Mouse (Mus musculus) heart, embryonic 11.5 days (tissue): ENCODE data around the gene Morn1. TPM values are rescaled to one million over a fixed set of nuclear protein-coding genes. Genes with fewer than 3 reads are reported as not detected.

Experiments
- ATAC-seq: fragments of 200-750 bp; cut with Nextera tagmentation; replicated peaks from 2 replicates; pipeline ENCODE4 v1.8.0; 2017; ENCODE audit warnings: moderate library complexity; ENCODE audit not compliant: insufficient number of reproducible peaks, low FRiP score, low TSS enrichment
- H3K27ac ChIP-seq: fragments of 300-500 bp; sonication (generic); 2 replicates; pipeline ENCODE4 v1.5.1; 2014; ENCODE audit warnings: mild to moderate bottlenecking, low read depth, low read length
- H3K27me3 ChIP-seq: fragments of 300-500 bp; sonication (generic); 2 replicates; pipeline ENCODE4 v1.6.1; 2014; ENCODE audit warnings: mild to moderate bottlenecking, low read length, mixed read lengths; ENCODE audit not compliant: control insufficient read depth, insufficient read depth
- H3K36me3 ChIP-seq: fragments of 300-500 bp; sonication (generic); 2 replicates; pipeline ENCODE4 v1.6.1; 2014; ENCODE audit warnings: mild to moderate bottlenecking, low read length, moderate library complexity, mixed read lengths; ENCODE audit not compliant: control insufficient read depth, insufficient read depth
- H3K4me1 ChIP-seq: fragments of 300-500 bp; sonication (generic); 2 replicates; pipeline ENCODE4 v1.6.1; 2014; ENCODE audit warnings: low read length; ENCODE audit not compliant: control insufficient read depth, insufficient read depth
- H3K4me2 ChIP-seq: fragments of 300-500 bp; sonication (generic); 2 replicates; pipeline ENCODE4 v1.6.1; 2014; ENCODE audit warnings: mild to moderate bottlenecking, moderate library complexity
- H3K4me3 ChIP-seq: fragments of 300-500 bp; sonication (generic); 2 replicates; pipeline ENCODE4 v1.5.1; 2014; ENCODE audit warnings: low read depth, low read length
- H3K9ac ChIP-seq: fragments of 300-500 bp; sonication (generic); 2 replicates; pipeline ENCODE4 v1.6.1; 2014; ENCODE audit warnings: mild to moderate bottlenecking, low read depth, low read length, moderate library complexity
- H3K9me3 ChIP-seq: fragments of 300-500 bp; sonication (generic); replicated peaks from 2 replicates; pipeline ENCODE4 v1.6.1; 2016; ENCODE audit warnings: low read length; ENCODE audit not compliant: control insufficient read depth
- WGBS: fragments of 180-500 bp; shearing (Covaris S2); extraction: QIAGEN DNeasy Blood & Tissue Kit; methylation state at CpG from one replicate; pipeline ENCODE4 v1.1.7; 2014; ENCODE audit not compliant: insufficient replicate concordance; 5-methylcytosine and 5-hydroxymethylcytosine counted together
- polyA plus RNA-seq: library from polyadenylated mRNA; unstranded; fragments of >200 nt; fragmentation: Nextera tagmentation; extraction: Ambion mirVana; gene quantifications from 2 replicates; pipeline ENCODE4 v1.2.1, GENCODE M21; 2014

Gene Morn1
- polyA plus RNA-seq, 1 experiment from 2014 or later: 2.9 TPM

DNA sequence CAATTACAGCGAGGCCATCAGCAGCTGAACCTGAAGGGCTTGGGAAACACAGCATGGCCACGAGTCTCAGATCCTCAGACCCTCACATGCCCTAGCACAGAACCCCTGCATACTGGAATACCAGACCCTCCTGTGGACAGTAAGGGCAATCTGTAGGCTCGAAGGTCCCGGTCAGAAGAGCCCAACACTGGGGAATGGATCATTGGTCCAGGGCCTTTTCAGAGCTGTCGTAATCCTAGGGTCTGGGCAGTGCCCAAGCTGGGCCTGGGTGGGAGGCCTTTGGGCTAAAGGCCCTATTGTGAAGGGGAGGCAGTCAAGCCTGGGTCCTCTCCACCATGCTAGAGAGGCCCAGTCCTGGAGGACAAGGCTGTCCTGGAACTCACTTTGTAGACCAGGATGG, 56.5 kb downstream of the Morn1 start:
- Histone ChIP-seq H3K4me2 (no peak overlapping the region), H3K4me1 (peaks cover 26% of the 10 kb centered on the region), H3K27me3 (no peaks in the 10 kb centered on the region), H3K27ac (no peak overlapping the region), H3K9ac (no peak overlapping the region), H3K36me3 (no peaks in the 10 kb centered on the region), H3K9me3 (no peaks in the 10 kb centered on the region), H3K4me3 (no peak overlapping the region)
- ATAC-seq: no peak
- 89% methylated on average over 5 of the region's 5 CpGs for WGBS

DNA sequence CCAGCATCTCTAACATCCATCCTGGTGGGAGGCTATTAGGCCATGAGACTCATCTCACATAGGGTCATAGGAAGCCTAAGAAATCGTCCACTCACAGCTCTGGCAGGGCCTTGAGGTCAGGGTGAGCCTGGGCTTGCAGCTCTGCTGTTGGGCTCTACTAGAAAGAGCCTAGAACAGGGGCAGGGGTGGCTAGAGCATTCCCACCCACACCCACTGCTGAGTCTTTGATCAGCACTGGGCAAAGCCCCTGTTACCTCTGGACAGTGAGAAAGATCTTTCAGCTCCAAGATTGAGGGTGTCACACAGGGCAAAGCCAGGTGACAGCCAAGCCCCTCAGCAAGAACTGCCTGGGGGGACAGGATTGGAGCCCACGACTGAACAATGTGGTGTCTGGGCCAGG, 57.0 kb downstream of the Morn1 start:
- peak overlapping the region; percentile 56 for H3K9ac ChIP-seq
- ATAC-seq: no peak
- H3K4me2 ChIP-seq: no peak overlapping the region
- peaks cover 26% of the 10 kb centered on the region for H3K4me1 ChIP-seq
- WGBS: 65% methylated on average over 2 of the region's 2 CpGs
- no peak overlapping the region for H3K4me3 ChIP-seq
- H3K36me3 ChIP-seq: no peaks in the 10 kb centered on the region
- no peaks in the 10 kb centered on the region for H3K9me3 ChIP-seq
- H3K27ac ChIP-seq: peak overlapping the region; percentile 76
- H3K27me3 ChIP-seq: no peaks in the 10 kb centered on the region

- Histone ChIP-seq H3K4me1 (peaks cover 26% of the 10 kb centered on the region), H3K27ac (peak overlapping the region; percentile 76), H3K4me2 (peak overlapping the region; percentile 22; the same call in 1 of the 2 replicates), H3K9me3 (no peaks in the 10 kb centered on the region), H3K9ac (peak overlapping the region; percentile 56), H3K4me3 (no peak overlapping the region), H3K27me3 (no peaks in the 10 kb centered on the region), H3K36me3 (no peaks in the 10 kb centered on the region)
- ATAC-seq: 0 out of 2 replicates have a peak, but pooled peaks have one; percentile 18
- 42% methylated on average over 12 of the region's 12 CpGs for WGBS
Measured at GRCm38 (mm10) chr4:155143871-155144502, 57.6 kb downstream of the Morn1 start.

DNA sequence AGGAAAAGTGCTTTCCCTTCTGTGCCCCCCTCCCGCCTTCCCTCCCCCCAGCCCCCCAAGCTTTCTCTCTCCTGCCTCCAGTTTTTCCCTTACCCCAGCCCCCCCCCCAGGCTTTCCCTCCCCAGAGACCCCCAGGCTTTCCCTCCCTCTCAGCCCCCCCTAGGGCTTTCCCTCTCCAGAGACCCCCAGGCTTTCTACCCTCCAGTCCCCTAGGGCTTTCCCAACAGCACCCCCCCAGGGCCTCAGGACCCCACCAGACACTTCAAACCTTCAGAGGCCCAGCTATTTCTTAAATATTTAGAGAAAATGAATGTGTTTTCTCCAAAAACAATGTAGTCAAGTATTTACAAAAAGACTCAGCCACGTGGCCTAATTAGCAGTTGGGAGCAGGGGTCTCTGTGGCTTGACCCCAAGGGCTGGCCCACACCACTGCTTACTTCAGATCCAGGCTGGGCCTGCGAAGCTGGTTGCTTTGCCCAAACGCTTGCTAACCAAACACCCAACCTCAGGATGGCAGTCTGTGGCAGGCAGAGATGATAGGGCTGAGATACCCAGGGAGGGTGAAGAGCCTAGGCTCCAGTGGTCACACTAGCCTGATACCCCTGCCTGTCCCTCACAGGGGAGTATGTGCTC, 58.3 kb downstream of the Morn1 start:
- WGBS: 60% methylated on average over 4 of the region's 4 CpGs
- Histone ChIP-seq H3K4me1 (peaks cover 26% of the 10 kb centered on the region), H3K4me2 (no peak overlapping the region; the same call in 1 of the 2 replicates), H3K36me3 (no peaks in the 10 kb centered on the region), H3K9me3 (no peaks in the 10 kb centered on the region), H3K9ac (no peak overlapping the region), H3K27me3 (no peaks in the 10 kb centered on the region), H3K4me3 (no peak overlapping the region), H3K27ac (peak overlapping the region; percentile 76)
- no peak for ATAC-seq

- Histone ChIP-seq H3K4me1 (peaks cover 28% of the 10 kb centered on the region), H3K4me2 (no peak overlapping the region), H3K27ac (no peak overlapping the region), H3K9ac (no peak overlapping the region), H3K4me3 (no peak overlapping the region), H3K36me3 (no peaks in the 10 kb centered on the region), H3K27me3 (no peaks in the 10 kb centered on the region), H3K9me3 (no peaks in the 10 kb centered on the region)
- 66% methylated on average over 14 of the region's 14 CpGs for WGBS
- ATAC-seq: no peak
Measured at GRCm38 (mm10) chr4:155146107-155146823, 59.9 kb downstream of the Morn1 start.

DNA sequence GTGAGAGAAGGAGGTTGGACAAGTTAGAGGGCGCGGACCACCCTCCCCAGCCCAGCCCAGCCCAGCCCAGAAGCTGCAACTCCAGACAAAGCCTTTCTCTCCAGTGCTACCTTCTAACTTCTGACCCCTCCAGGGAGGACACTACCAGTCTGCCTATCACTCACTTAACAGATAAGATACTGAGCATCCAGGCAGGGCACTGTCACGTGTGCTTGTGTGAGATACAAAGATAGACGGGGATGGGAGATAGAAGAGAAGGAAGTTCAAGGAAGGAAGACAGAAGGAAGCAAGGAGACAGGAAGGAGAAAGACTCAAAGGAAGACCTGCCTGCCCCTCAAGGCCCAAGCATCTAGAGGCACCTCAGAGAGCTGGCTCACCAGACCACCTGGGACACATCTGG, 62.1 kb downstream of the Morn1 start:
- WGBS: 45% methylated on average over 4 of the region's 4 CpGs
- Histone ChIP-seq H3K4me1 (peaks cover 36% of the 10 kb centered on the region), H3K9ac (no peak overlapping the region), H3K4me3 (no peak overlapping the region), H3K27ac (no peak overlapping the region), H3K36me3 (no peaks in the 10 kb centered on the region), H3K27me3 (no peaks in the 10 kb centered on the region), H3K9me3 (no peaks in the 10 kb centered on the region), H3K4me2 (no peak overlapping the region)
- ATAC-seq: no peak

DNA sequence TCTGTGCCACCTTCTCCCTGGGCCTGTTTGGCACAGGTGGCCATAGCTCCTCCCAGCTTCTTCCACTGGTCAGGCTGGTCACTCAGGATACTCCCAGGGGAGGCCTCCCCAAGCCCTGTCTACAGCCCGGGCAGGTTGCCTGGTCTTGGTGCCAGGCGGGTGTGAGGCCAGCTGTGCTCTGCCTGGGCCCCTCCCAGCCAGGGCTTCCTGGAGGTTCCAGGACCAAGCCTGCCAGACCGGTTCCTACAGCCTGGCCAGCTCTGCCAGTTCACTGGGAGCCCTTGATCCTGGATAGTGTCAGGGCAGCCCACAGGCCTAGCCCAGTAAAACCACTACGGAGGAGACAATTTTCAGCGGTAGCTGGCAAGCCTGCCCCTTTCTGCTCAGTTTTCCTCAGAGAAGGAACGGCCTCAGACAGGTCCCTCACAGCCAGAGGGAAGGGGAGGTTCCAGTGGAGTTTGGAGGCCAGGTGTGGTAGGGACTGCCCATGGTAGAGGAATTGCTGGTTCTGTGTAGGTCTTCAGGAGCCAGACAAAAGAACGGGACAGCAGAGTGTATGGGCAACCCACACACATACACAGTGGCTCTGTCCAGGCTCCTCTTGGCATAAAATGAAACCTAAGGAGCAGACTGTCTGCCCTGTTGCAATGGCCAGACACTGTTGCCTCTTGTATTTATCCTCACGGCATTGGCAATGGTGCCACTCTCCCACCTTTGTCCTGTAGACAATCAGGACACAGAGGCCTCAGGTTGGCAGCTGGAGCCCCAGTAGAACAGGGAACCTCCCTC, 62.7 kb downstream of the Morn1 start:
- Histone ChIP-seq H3K27me3 (no peaks in the 10 kb centered on the region), H3K36me3 (no peaks in the 10 kb centered on the region), H3K4me2 (no peak overlapping the region), H3K27ac (no peak overlapping the region), H3K9ac (no peak overlapping the region), H3K4me3 (no peak overlapping the region), H3K9me3 (no peaks in the 10 kb centered on the region), H3K4me1 (peaks cover 29% of the 10 kb centered on the region)
- ATAC-seq: no peak
- WGBS: 68% methylated on average over 8 of the region's 8 CpGs

DNA sequence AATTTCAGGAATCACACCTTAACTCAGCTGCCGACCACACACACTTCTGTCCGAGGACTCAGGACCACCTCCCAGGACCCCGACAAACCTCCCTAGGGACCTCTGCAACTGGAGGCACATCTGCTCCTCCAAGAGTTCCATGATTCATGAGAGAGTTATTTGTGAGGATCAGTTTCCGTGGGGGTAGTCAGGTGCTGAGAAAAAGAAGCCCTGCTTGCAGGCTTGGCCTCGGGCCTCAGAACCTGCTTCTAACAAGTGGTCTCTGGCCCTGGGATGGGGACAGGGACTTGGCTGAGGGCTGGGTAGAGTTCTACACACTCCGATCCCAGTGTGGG, 63.5 kb downstream of the Morn1 start:
- Histone ChIP-seq H3K4me2 (peak overlapping the region; percentile 76), H3K27ac (peak overlapping the region; percentile 57; the same call in 1 of the 2 replicates), H3K4me3 (no peak overlapping the region), H3K27me3 (no peaks in the 10 kb centered on the region), H3K36me3 (no peaks in the 10 kb centered on the region), H3K9ac (peak overlapping the region; percentile 60), H3K4me1 (peaks cover 24% of the 10 kb centered on the region), H3K9me3 (no peaks in the 10 kb centered on the region)
- 55% methylated on average over 6 of the region's 6 CpGs for WGBS
- no peak for ATAC-seq
